Mouse (Mus musculus) mesoderm, embryonic 11.5 days (tissue): ENCODE measurements around the gene Pxdc1.

Source experiments
- DNase-seq: peaks from one replicate; pipeline ENCODE4 v3.0.0-alpha.2; 2012; ENCODE audit warnings: low read depth, low spot score

The Pxdc1 gene

DNA sequence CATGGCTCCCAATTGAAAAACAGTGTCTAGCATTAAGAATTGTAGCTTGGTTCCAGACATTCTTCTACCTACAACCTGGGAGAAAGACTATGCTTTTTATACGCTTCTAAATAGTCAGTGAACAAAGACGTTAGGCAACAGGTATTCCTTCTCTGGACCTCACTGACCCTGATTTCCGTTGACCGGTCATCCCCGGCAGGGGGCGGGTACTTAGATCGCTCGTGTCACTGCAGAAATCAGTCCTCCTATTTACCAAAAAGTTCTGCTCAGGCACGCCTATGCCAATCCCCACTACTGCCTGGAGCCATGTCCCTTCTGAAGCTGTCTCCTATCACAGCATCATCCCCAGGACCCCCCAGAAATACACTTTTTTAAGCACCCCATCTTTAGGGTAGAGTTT lies at the start of gene Pxdc1:
Pxdc1 (minus strand) TSS at position 96 of the 400 bp plus-strand sequence.
- DNase-seq: peak; percentile 68

DNA sequence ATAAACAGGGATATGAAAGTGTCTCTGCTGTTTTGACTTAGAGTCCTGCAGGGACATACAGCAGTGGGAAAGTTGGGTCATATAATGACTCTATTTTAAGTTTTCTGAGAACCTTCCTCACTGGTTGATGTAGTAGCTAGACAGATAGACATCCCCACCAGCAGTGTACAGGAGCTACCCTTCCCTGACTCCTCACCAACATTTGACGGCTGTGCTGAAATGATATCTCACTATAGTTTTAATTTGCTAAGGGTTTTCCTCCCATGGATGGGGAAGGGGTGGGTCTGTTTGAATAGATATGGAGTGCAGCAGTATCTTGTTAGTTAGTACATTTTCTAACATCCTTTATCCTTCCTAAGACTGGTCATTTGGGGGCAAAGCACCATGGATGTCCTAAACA lies 47.3 kb upstream of the Pxdc1 start:
- no peak for DNase-seq

- no peak for DNase-seq
These were observed 46.8 kb upstream of the Pxdc1 start for GRCm38 (mm10) chr13:34700091-34700490.

GRCm38 (mm10) chr13:34696734-34697332 lies 43.5 kb upstream of the Pxdc1 start:
- DNase-seq: no peak

- DNase-seq: no peak
These were observed 39.8 kb upstream of the Pxdc1 start for GRCm38 (mm10) chr13:34693111-34693510.

- no peak for DNase-seq
These were observed 37.8 kb upstream of the Pxdc1 start for GRCm38 (mm10) chr13:34691049-34691448.

DNA sequence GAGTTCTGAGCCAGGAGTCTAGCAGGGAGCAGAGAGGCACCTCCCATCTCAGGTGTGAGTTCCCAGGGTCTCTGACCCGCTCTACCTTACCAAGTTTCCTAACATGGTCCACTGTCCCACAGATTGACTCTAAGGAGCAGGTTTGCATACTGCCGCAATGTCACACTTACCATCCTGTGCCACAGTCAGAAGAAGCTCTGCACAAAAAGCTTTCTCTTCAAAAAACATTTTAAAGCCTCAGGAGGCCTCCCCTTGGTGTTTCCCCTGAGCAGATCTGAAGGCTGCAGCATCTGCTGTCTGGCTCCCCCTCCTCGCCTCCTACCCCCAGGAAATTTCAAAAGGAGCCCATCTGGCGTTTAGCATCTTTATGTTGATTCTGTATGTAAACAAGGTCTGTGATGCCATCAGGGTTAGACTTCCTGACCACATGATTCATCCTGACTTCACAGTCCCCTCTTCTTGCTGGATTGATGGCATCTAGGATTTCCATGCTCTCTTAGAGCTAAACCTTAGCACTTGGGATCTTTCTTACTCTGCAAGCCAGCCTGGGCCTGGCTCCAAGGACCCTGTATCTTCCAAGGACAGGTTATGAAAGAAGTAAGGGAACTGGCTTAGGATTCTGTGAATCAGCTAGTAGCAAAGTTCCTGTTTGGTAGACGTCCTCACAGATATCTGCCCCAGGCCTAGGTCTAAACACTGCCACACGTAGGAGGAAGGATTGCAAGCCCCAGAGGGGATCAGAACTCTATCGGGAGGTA lies 31.9 kb upstream of the Pxdc1 start:
- no peak for DNase-seq

DNA sequence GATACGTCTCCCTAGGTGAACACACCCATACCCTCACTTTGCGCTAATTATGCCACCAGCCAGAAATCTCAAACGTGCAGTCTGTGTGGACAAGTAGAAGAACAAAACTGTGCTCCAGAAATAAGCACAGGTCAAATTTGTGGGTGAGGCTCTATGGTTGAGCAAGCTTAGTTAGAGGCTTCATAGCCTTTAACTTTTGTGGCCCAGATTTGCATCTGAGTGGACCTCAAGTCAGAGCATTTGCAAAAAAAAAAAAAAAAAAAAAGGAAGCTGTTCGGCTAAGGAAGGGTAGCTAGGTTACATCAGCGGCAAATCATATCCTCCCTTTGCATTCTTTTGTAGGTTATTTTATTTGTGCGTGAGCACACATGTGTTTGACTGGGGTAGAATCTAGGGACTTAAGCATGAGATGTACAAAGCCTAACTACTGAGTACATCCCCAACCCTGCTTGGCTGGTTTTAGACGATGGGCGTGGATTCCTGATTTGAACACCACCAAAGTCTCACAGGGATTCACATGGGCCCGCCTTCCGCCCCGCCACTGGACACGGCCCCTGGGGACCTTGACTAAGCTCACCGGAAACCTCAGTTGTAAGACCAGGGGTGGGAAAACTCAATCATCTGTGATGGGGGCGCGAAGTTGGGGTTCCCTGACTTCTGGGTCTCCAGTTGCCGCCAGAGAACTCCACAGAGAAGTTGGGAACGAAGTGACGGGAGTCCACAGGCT lies 30.6 kb upstream of the Pxdc1 start:
- DNase-seq: no peak

DNA sequence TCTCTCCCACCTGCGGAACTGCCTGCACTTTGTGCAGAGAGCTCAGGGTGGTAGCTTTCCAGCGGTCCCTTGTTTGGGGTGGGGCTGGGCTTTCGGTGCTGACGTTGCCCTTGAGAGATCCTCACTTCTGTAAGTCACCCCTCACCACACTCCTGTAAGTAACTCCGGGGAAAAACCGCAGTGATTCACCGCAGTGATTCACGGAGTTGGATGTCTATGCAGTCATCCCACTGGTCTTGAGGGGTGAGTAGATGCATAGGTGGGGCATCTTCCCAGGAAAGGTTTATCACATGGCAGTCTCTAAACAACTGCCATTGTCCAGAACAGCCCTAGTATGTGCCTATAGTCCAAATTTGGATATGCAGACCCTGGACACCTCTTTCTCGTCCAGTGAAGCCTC lies 30.0 kb upstream of the Pxdc1 start:
- DNase-seq: no peak

- no peak for DNase-seq
These were observed 23.2 kb upstream of the Pxdc1 start for GRCm38 (mm10) chr13:34676507-34676906.

DNA sequence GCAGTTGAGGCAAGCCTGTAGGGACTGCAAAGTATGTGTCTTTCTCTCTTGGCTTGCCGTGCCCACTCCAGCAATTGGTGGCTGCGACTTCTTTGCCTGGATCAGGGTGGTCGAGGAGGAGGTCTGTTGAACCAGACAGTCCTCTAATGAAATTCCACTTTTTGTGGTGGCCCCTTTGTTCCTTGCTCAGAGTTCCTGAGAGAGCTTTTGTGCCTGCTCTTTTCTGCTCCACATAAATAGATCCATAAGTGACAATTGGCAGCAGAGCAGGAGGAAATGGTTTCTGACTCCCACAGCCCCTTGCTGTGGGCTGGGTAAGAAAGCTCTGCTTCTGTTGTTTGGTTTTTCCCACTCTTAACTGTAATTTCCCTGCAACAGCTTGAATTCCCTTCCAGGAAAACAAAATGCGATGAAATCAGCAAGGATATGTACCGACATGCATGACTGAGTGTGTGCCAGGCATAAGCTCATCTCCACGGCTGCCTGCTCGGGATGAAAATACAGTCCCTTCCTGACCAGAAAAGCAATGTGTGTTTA lies 22.6 kb upstream of the Pxdc1 start:
- peak; percentile 24 for DNase-seq

GRCm38 (mm10) chr13:34673354-34673753 lies 20.1 kb upstream of the Pxdc1 start:
- no peak for DNase-seq

- DNase-seq: no peak
These were observed 16.9 kb upstream of the Pxdc1 start for GRCm38 (mm10) chr13:34669919-34670865.

DNA sequence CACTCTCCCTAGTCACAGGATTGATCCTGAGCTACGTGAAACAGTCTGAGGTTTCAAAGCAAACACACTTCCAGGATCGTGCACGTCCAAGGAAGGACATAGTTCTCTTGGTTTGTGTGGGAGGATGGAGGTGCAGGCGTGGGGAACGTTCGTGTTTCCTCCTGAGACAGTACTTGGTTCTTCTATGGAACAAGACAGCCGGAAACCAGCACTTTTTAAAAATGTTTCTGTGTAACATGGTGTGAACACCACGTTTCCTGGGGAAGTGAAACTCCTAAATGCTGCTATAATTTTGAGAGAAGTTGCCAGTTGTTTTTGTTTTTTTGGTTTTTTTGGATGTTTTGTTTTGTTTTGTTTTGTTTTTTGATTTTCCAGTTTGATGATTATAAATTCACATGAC lies 13.9 kb upstream of the Pxdc1 start:
- DNase-seq: no peak

DNA sequence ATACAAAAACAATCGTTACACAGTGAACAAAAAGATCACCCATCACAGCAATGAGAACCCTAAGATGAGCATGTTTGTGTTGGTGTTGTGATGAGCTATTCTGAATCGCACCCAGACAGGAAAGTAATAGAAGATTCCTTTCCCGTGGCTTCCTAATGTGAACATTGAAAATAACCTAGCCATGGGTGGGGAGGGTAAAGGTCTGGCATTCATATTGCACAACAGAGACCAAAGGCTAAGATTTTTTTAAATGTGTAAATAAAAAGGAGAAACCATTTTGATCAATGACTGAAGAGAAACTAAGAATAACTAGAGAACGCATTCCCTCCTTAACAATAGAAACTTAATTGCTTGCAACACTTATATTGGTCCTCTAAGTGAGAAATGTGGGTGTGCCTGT lies 11.8 kb upstream of the Pxdc1 start:
- no peak for DNase-seq

GRCm38 (mm10) chr13:34663762-34664161 lies 10.5 kb upstream of the Pxdc1 start:
- DNase-seq: no peak

DNA sequence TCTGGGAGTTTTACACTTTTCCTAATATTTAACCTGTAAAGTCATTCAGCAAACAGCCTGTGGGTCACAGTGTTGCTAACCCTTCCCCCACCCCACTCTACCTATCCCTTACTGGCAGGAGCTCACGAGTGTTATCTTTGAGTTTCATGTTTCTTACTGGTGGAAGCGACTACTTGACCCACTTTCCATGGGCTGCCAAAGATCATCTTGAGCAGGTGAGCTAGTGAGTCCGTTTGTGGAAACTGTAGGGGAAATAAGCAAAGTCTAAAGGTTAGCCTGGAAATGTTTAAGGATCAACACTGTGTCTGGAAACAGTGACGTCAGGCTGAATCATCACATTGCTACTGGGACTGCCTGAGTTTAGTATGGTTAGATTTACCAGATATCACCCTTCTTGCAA lies 6.2 kb upstream of the Pxdc1 start:
- no peak for DNase-seq

- no peak for DNase-seq
These were observed 3.1 kb upstream of the Pxdc1 start for GRCm38 (mm10) chr13:34656351-34656750.

DNA sequence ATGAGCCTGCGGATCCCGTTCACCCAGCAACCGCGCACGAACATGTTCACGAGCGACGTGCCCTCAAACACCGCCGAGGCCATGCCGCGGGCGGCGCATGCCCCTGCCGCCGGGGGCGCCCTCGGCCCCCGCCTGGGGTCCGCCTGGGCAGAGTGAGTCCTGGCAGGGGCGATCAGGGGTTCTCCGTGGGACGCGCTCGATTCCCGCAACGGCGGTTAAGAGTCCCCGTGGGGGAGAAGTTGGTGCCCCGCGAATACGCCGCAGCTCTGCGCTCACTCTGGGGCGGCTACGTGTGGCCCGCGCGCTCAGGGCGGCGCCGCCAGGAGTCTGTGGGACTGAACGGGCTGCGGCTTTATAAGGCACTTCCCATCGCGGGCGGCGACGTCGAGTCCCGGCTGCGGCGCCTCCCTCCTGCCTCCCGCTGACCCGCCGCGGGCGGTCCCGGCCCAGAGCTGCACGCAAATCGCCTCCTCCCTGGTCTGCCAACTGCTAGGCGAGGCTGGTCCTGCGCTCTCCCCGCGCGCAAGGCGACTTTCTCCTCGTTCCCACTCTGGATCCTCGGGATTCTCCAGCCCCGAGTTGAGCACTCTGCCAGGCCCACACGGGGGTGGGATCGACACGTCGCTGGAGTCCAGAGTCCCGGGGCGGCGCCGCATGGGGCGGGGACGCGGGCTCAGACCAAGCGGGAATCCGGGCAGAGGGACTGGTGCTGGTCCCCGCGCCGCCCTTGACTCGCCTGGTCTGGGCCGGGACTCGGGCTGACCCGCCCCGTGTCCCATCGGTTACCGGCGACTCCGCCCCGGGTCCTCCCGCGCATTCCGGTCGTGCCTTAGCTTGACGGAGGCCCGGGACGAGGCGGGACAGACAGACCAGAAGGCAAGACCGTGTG lies 689 bp downstream of the Pxdc1 start:
- DNase-seq: peak; percentile 60

DNA sequence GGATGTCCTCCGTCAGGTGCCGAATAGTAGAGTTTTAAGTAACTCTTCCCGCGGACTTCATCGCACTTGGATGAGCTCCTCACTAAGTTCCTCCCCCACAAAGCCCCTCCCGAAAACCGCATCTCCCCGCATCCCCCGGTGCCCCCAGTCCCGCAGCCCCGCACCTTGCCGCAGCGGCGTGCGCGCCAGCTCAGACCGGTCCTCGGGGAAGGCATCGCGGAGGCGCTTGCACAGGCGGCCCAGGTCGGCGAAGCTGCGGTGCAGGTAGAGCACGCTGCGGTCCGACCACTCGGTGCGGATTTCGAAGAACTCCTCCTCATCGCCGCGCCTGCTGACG lies 1.3 kb downstream of the Pxdc1 start:
- no peak for DNase-seq
